Mouse (Mus musculus): Measurements from ENCODE around the gene Slco1a6. TPM values are rescaled to one million over a fixed set of nuclear protein-coding genes. Genes with fewer than 3 reads are reported as not detected.

Gene Slco1a6
- polyA plus RNA-seq (2017; shearing (Covaris generic)), result 1.6 TPM

GRCm38 (mm10) chr6:142208421-142208820 is at the start of gene Slco1a6:
Gene Slco1a6 (minus strand): TSS chr6:142208521.

Other genes starting within 250 kb of the Slco1a6 start
- not detected for gene Gm6614, start 197.1 kb downstream of the Slco1a6 start, polyA plus RNA-seq (2017; shearing (Covaris generic))
- not detected for gene Iapp, start 89.9 kb upstream of the Slco1a6 start, polyA plus RNA-seq (2017; shearing (Covaris generic))
- not detected for gene Slco1a5, start 114.5 kb upstream of the Slco1a6 start, polyA plus RNA-seq (2017; shearing (Covaris generic))
- gene Pyroxd1, start 137.1 kb upstream of the Slco1a6 start, polyA plus RNA-seq (2017; shearing (Covaris generic)), result 20.3 TPM
- gene Recql, start 178.6 kb upstream of the Slco1a6 start, polyA plus RNA-seq (2017; shearing (Covaris generic)), result 43.9 TPM
- gene Golt1b, start 178.7 kb upstream of the Slco1a6 start, polyA plus RNA-seq (2017; shearing (Covaris generic)), result 30.9 TPM
- gene Spx, start 204.9 kb upstream of the Slco1a6 start, polyA plus RNA-seq (2017; shearing (Covaris generic)), result not detected